Mouse (Mus musculus) heart, embryonic 15.5 days (tissue): ENCODE data around the gene Parva. TPM values are rescaled to one million over a fixed set of nuclear protein-coding genes. Genes with fewer than 3 reads are reported as not detected.

Source experiments
- ATAC-seq: fragments of 200-750 bp; cut with Nextera tagmentation; replicated peaks from 2 replicates; pipeline ENCODE4 v1.8.0; 2017; ENCODE audit warnings: low read depth, moderate TSS enrichment; ENCODE audit not compliant: insufficient number of reproducible peaks, insufficient read depth, low FRiP score
- H3K27ac ChIP-seq: fragments of 300-500 bp; sonication (generic); 2 replicates; pipeline ENCODE4 v1.5.1; 2015; ENCODE audit warnings: mild to moderate bottlenecking, inconsistent platforms
- H3K27me3 ChIP-seq: fragments of 300-500 bp; sonication (generic); 2 replicates; pipeline ENCODE4 v1.6.1; 2015; ENCODE audit warnings: inconsistent platforms
- H3K36me3 ChIP-seq: fragments of 300-500 bp; sonication (generic); 2 replicates; pipeline ENCODE4 v1.6.1; 2015; ENCODE audit warnings: mild to moderate bottlenecking, inconsistent platforms
- H3K4me1 ChIP-seq: fragments of 300-500 bp; sonication (generic); replicated peaks from 2 replicates; pipeline ENCODE4 v1.6.1; 2015; ENCODE audit warnings: inconsistent platforms
- H3K4me2 ChIP-seq: fragments of 300-500 bp; sonication (generic); 2 replicates; pipeline ENCODE4 v1.6.1; 2015; ENCODE audit warnings: inconsistent platforms, mild to moderate bottlenecking, moderate library complexity
- H3K4me3 ChIP-seq: fragments of 300-500 bp; sonication (generic); 2 replicates; pipeline ENCODE4 v1.5.1; 2015; ENCODE audit warnings: mild to moderate bottlenecking, inconsistent platforms
- H3K9ac ChIP-seq: fragments of 300-500 bp; sonication (generic); 2 replicates; pipeline ENCODE4 v1.6.1; 2015; ENCODE audit warnings: mild to moderate bottlenecking, inconsistent platforms
- H3K9me3 ChIP-seq: fragments of 300-500 bp; sonication (generic); replicated peaks from 2 replicates; pipeline ENCODE4 v1.6.1; 2016; ENCODE audit warnings: inconsistent platforms
- WGBS: fragments of 180-500 bp; shearing (Covaris S2); methylation state at CpG from one replicate; pipeline ENCODE4 v1.1.7; 2015; ENCODE audit warnings: mixed read lengths; 5-methylcytosine and 5-hydroxymethylcytosine counted together
- polyA plus RNA-seq: library from polyadenylated mRNA; unstranded; fragments of >200 nt; fragmentation: Nextera tagmentation; extraction: Ambion mirVana; gene quantifications from 2 replicates; pipeline ENCODE4 v1.2.1, GENCODE M21; 2015

Gene Parva
- polyA plus RNA-seq, 1 experiment from 2014 or later, result 74.6 TPM

- no peak for ATAC-seq
- H3K9ac ChIP-seq, result no peak overlapping the region
- WGBS, result 42% methylated on average over 5 of the region's 5 CpGs
Observed at GRCm38 (mm10) chr7:112426811-112427210, 494 bp upstream of the Parva start.

GRCm38 (mm10) chr7:112428158-112428535, 842 bp downstream of the Parva start:
- Histone ChIP-seq H3K27me3 (no peaks in the 10 kb centered on the region), H3K4me1 (peaks cover 21% of the 10 kb centered on the region), H3K36me3 (no peaks in the 10 kb centered on the region), H3K27ac (peak overlapping the region; percentile 99), H3K4me2 (peak overlapping the region; percentile 91), H3K9ac (peak overlapping the region; percentile 97), H3K9me3 (no peaks in the 10 kb centered on the region), H3K4me3 (peak overlapping the region; percentile 77)
- under 1% methylated on average over 22 of the region's 22 CpGs for WGBS
- peak; percentile 95 for ATAC-seq

More at GRCm38 (mm10) chr7:112426811-112427210, 494 bp upstream of the Parva start:
- Histone ChIP-seq H3K27ac (peak overlapping the region; percentile 99), H3K4me3 (peak overlapping the region; percentile 77), H3K4me2 (peak overlapping the region; percentile 91), H3K27me3 (no peaks in the 10 kb centered on the region), H3K36me3 (no peaks in the 10 kb centered on the region), H3K4me1 (peaks cover 21% of the 10 kb centered on the region), H3K9me3 (no peaks in the 10 kb centered on the region)

- WGBS, result 45% methylated on average over 3 of the region's 3 CpGs
- peaks cover 54% of the 10 kb centered on the region for H3K4me1 ChIP-seq
- no peak overlapping the region for H3K27ac ChIP-seq
- H3K4me3 ChIP-seq, result no peak overlapping the region
- H3K27me3 ChIP-seq, result no peaks in the 10 kb centered on the region
- ATAC-seq, result no peak
- H3K9me3 ChIP-seq, result 0 out of 2 replicates have a peak, but pooled peaks cover 2% of the 10 kb centered on the region
- H3K4me2 ChIP-seq, result no peak overlapping the region
- no peak overlapping the region for H3K9ac ChIP-seq
- H3K36me3 ChIP-seq, result peaks cover 7% of the 10 kb centered on the region
Observed at GRCm38 (mm10) chr7:112439846-112440245, 12.5 kb downstream of the Parva start.

GRCm38 (mm10) chr7:112444152-112444984, 17.1 kb downstream of the Parva start:
- 31% methylated on average over 12 of the region's 12 CpGs for WGBS
- ATAC-seq, result 0 out of 2 replicates have a peak, but pooled peaks have one; percentile 58
- peaks cover 55% of the 10 kb centered on the region for H3K4me1 ChIP-seq

GRCm38 (mm10) chr7:112444985-112445367, 17.7 kb downstream of the Parva start:
- Histone ChIP-seq H3K27me3 (no peaks in the 10 kb centered on the region), H3K9me3 (no peaks in the 10 kb centered on the region), H3K4me2 (peak overlapping the region; percentile 29), H3K9ac (no peak overlapping the region), H3K27ac (peak overlapping the region; percentile 14), H3K36me3 (no peaks in the 10 kb centered on the region), H3K4me3 (no peak overlapping the region), H3K4me1 (peaks cover 51% of the 10 kb centered on the region)
- no peak for ATAC-seq
- 33% methylated on average over 9 of the region's 9 CpGs for WGBS

More at GRCm38 (mm10) chr7:112444152-112444984, 17.1 kb downstream of the Parva start:
- H3K27me3 ChIP-seq, result no peaks in the 10 kb centered on the region
- H3K4me2 ChIP-seq, result peak overlapping the region; percentile 29
- H3K4me3 ChIP-seq, result no peak overlapping the region
- peak overlapping the region; percentile 14 for H3K27ac ChIP-seq
- H3K36me3 ChIP-seq, result no peaks in the 10 kb centered on the region
- H3K9me3 ChIP-seq, result no peaks in the 10 kb centered on the region
- H3K9ac ChIP-seq, result no peak overlapping the region

GRCm38 (mm10) chr7:112446498-112446897, 19.2 kb downstream of the Parva start:
- WGBS, result 86% methylated on average over 4 of the region's 4 CpGs
- Histone ChIP-seq H3K4me3 (no peak overlapping the region), H3K9ac (no peak overlapping the region), H3K4me1 (peaks cover 39% of the 10 kb centered on the region), H3K27me3 (no peaks in the 10 kb centered on the region), H3K27ac (no peak overlapping the region), H3K36me3 (no peaks in the 10 kb centered on the region), H3K9me3 (no peaks in the 10 kb centered on the region), H3K4me2 (no peak overlapping the region)
- ATAC-seq, result no peak

GRCm38 (mm10) chr7:112449954-112450700, 22.8 kb downstream of the Parva start:
- no peak overlapping the region for H3K27ac ChIP-seq
- ATAC-seq, result no peak
- no peak overlapping the region for H3K4me2 ChIP-seq
- no peaks in the 10 kb centered on the region for H3K27me3 ChIP-seq
- 87% methylated on average over 8 of the region's 8 CpGs for WGBS
- H3K36me3 ChIP-seq, result no peaks in the 10 kb centered on the region
- H3K4me3 ChIP-seq, result no peak overlapping the region
- no peaks in the 10 kb centered on the region for H3K9me3 ChIP-seq
- H3K4me1 ChIP-seq, result peaks cover 22% of the 10 kb centered on the region
- H3K9ac ChIP-seq, result no peak overlapping the region

GRCm38 (mm10) chr7:112452471-112452870, 25.2 kb downstream of the Parva start:
- 68% methylated on average over 5 of the region's 5 CpGs for WGBS
- Histone ChIP-seq H3K9ac (no peak overlapping the region), H3K4me3 (no peak overlapping the region), H3K27ac (no peak overlapping the region), H3K4me2 (no peak overlapping the region), H3K27me3 (no peaks in the 10 kb centered on the region), H3K36me3 (no peaks in the 10 kb centered on the region), H3K9me3 (no peaks in the 10 kb centered on the region), H3K4me1 (peaks cover 29% of the 10 kb centered on the region)
- ATAC-seq, result no peak

GRCm38 (mm10) chr7:112453805-112454214, 26.5 kb downstream of the Parva start:
- WGBS, result 25% methylated on average over 3 of the region's 3 CpGs
- Histone ChIP-seq H3K4me3 (no peak overlapping the region), H3K9ac (0 out of 2 replicates have a peak overlapping the region, but pooled peaks have one; percentile 7), H3K4me2 (no peak overlapping the region), H3K4me1 (peaks cover 39% of the 10 kb centered on the region), H3K27me3 (no peaks in the 10 kb centered on the region), H3K9me3 (no peaks in the 10 kb centered on the region), H3K36me3 (no peaks in the 10 kb centered on the region), H3K27ac (peak overlapping the region; percentile 62)
- ATAC-seq, result peak; percentile 29; the same call in 1 of the 2 replicates

GRCm38 (mm10) chr7:112454380-112454779, 27.1 kb downstream of the Parva start:
- H3K27me3 ChIP-seq, result no peaks in the 10 kb centered on the region
- WGBS, result 58% methylated on average over 6 of the region's 6 CpGs
- no peak overlapping the region for H3K9ac ChIP-seq
- H3K9me3 ChIP-seq, result no peaks in the 10 kb centered on the region
- no peak for ATAC-seq
- no peaks in the 10 kb centered on the region for H3K36me3 ChIP-seq
- H3K4me3 ChIP-seq, result no peak overlapping the region
- peak overlapping the region; percentile 62 for H3K27ac ChIP-seq
- H3K4me1 ChIP-seq, result peaks cover 40% of the 10 kb centered on the region
- H3K4me2 ChIP-seq, result no peak overlapping the region

- Histone ChIP-seq H3K4me2 (no peak overlapping the region), H3K36me3 (no peaks in the 10 kb centered on the region), H3K27me3 (no peaks in the 10 kb centered on the region), H3K4me3 (no peak overlapping the region), H3K9ac (no peak overlapping the region), H3K9me3 (no peaks in the 10 kb centered on the region), H3K4me1 (peaks cover 40% of the 10 kb centered on the region), H3K27ac (0 out of 2 replicates have a peak overlapping the region, but pooled peaks have one; percentile 62)
- ATAC-seq, result no peak
- 71% methylated on average over 2 of the region's 2 CpGs for WGBS
Observed at GRCm38 (mm10) chr7:112454951-112455350, 27.6 kb downstream of the Parva start.
